Mouse (Mus musculus): ENCODE results near the gene Gm21954.

DNA sequence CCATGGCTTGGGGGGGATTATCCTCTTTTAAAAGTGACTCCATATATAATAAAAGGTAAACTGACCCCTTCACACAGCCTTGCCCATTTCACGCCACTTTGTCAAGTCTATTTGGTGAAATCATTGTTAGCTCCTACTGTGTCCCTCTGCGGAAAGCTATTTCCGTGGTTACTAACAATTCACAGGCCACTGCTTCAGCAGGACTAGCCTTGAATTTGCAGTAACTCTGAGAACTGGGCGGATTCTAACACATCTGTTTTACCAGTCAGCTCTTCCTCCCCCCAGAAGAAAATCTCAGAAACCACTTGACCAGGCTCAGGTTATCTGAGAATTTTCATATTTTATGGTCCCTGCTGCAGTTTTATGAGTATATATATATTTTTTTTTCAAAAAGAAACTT lies 23.9 kb upstream of the Gm21954 start:
- TF ChIP-seq POLR2A (IDR thresholded peaks at IDR 0.05; ENCODE audit: low read depth, low read length) (no peak), EP300 (IDR thresholded peaks at IDR 0.05; ENCODE audit: low read length) (no peak), CTCF (conservative IDR thresholded peaks at IDR 0.05 in 1 of 2, IDR thresholded peaks at IDR 0.05 in 1 of 2; ENCODE audit: low read depth in 2 of 2, low read length in 2 of 2) (no peak), KAT2A (IDR thresholded peaks at IDR 0.05; ENCODE audit: insufficient replicate concordance, low read length) (no peak), HCFC1 (IDR thresholded peaks at IDR 0.05; ENCODE audit: low read depth, low read length) (no peak)
